Mouse (Mus musculus) erythroid progenitor cell, adult 5-6 weeks (primary cell): ENCODE results near the gene Tenm2. TPM values are rescaled to one million over a fixed set of nuclear protein-coding genes. Genes with fewer than 3 reads are reported as not detected.

ENCODE experiments used
- ATAC-seq: replicated peaks from 2 replicates; pipeline ENCODE4 v1.8.0; 2016; ENCODE audit warnings: moderate number of reproducible peaks, mild to moderate bottlenecking, moderate TSS enrichment, inconsistent platforms; ENCODE audit not compliant: poor library complexity, low FRiP score, severe bottlenecking
- total RNA-seq, 2 experiments: library from RNA; stranded (forward) in 1 of 2; stranded (reverse) in 1 of 2; fragments of 150-400 nt in 1 of 2; fragments of 186-747, 209-891 nt in 1 of 2; gene quantifications; 2 replicates each; pipeline versions ENCODE4 v1.2.3 to v1.2.4; 2015 to 2017; ENCODE audit warnings: low replicate concordance in 2 of 2

Tenm2 gene
- total RNA-seq (2015; ENCODE audit: low replicate concordance) (not detected in 2 replicates), total RNA-seq (2017; ENCODE audit: low replicate concordance) (not detected in 2 replicates)

GRCm38 (mm10) chr11:37235914-37236600, at the start of gene Tenm2:
TSS of gene Tenm2 (minus strand) at chr11:37235964.
- ATAC-seq = no peak

GRCm38 (mm10) chr11:37285186-37285585, 49.4 kb upstream of the Tenm2 start:
- ATAC-seq = no peak

GRCm38 (mm10) chr11:37248796-37249195, 13.0 kb upstream of the Tenm2 start:
- ATAC-seq = no peak

GRCm38 (mm10) chr11:37237096-37237725, 1.4 kb upstream of the Tenm2 start:
- ATAC-seq = no peak

GRCm38 (mm10) chr11:37236601-37237083, 878 bp upstream of the Tenm2 start:
- ATAC-seq = no peak

- ATAC-seq = no peak
Measured at GRCm38 (mm10) chr11:37235021-37235795, 556 bp downstream of the Tenm2 start.

- no peak for ATAC-seq
Measured at GRCm38 (mm10) chr11:37227404-37227803, 8.4 kb downstream of the Tenm2 start.

GRCm38 (mm10) chr11:37226943-37227342, 8.8 kb downstream of the Tenm2 start:
- no peak for ATAC-seq

- ATAC-seq = no peak
Measured at GRCm38 (mm10) chr11:37222737-37223136, 13.0 kb downstream of the Tenm2 start.

GRCm38 (mm10) chr11:37222056-37222455, 13.7 kb downstream of the Tenm2 start:
- ATAC-seq = no peak

GRCm38 (mm10) chr11:37220921-37221320, 14.8 kb downstream of the Tenm2 start:
- ATAC-seq = no peak

- ATAC-seq = no peak
Measured at GRCm38 (mm10) chr11:37186132-37186531, 49.6 kb downstream of the Tenm2 start.

- no peak for ATAC-seq
Measured at GRCm38 (mm10) chr11:37177426-37177825, 58.3 kb downstream of the Tenm2 start.

GRCm38 (mm10) chr11:37153933-37154880, 81.6 kb downstream of the Tenm2 start:
- ATAC-seq = no peak

- no peak for ATAC-seq
Measured at GRCm38 (mm10) chr11:37153382-37153781, 82.4 kb downstream of the Tenm2 start.

GRCm38 (mm10) chr11:37150011-37150410, 85.8 kb downstream of the Tenm2 start:
- no peak for ATAC-seq

GRCm38 (mm10) chr11:37143996-37144395, 91.8 kb downstream of the Tenm2 start:
- ATAC-seq = no peak

- ATAC-seq = no peak
Measured at GRCm38 (mm10) chr11:37143478-37143877, 92.3 kb downstream of the Tenm2 start.

- no peak for ATAC-seq
Measured at GRCm38 (mm10) chr11:37128893-37129292, 106.9 kb downstream of the Tenm2 start.
